Mouse (Mus musculus): ENCODE results near the gene Rnf126. TPM values are rescaled to one million over a fixed set of nuclear protein-coding genes. Genes with fewer than 3 reads are reported as not detected.
A peak's percentile ranks its signal among the peaks of the same experiment; 100 is the strongest.

Rnf126 gene
- 40.5 and 45.9 TPM in 2 replicates for polyA plus RNA-seq (2015; fragmentation: Nextera tagmentation; extraction: Ambion mirVana)

- under 1% methylated on average over 69 of the region's 101 CpGs for WGBS
- Histone ChIP-seq H3K4me2 (replicated peaks; ENCODE audit: low read depth, low read length) (peak within 1 kb of the TSS; percentile 70), H3K27ac (ENCODE audit: low read length) (peak within 1 kb of the TSS; percentile 85), H3K9me3 (ENCODE audit: low read length) (no peaks in the 10 kb centered on the region), H3K27me3 (replicated peaks; ENCODE audit: insufficient read depth, low read length) (no peaks in the 10 kb centered on the region), H3K36me3 (ENCODE audit: insufficient read depth, low read length) (peaks cover 2% of the 10 kb centered on the region; the same call in 1 of the 2 replicates), H3K4me1 (ENCODE audit: insufficient read depth, low read depth, low read length) (peaks cover 8% of the 10 kb centered on the region), H3K9ac (replicated peaks; ENCODE audit: low read depth) (peak within 1 kb of the TSS; percentile 62), H3K4me3 (ENCODE audit: low read depth, low read length) (peak within 1 kb of the TSS; percentile 81)
- no peak for TF ChIP-seq EP300 (IDR thresholded peaks at IDR 0.05)
- no peak for TF ChIP-seq CTCF (IDR thresholded peaks at IDR 0.05)
- peak; percentile 94 for ATAC-seq
- peak; percentile 99 for DNase-seq (ENCODE audit: low spot score)
Observed at GRCm38 (mm10) chr10:79766508-79767325, at the start of gene Rnf126. Gene Rnf126 (minus strand): TSS chr10:79766952.

- Histone ChIP-seq H3K36me3 (ENCODE audit: insufficient read depth, low read length) (no peaks in the 10 kb centered on the region), H3K9ac (replicated peaks; ENCODE audit: low read depth) (no peak overlapping the region), H3K27me3 (replicated peaks; ENCODE audit: insufficient read depth, low read length) (no peaks in the 10 kb centered on the region), H3K9me3 (ENCODE audit: low read length) (no peaks in the 10 kb centered on the region), H3K4me2 (replicated peaks; ENCODE audit: low read depth, low read length) (no peak overlapping the region), H3K27ac (ENCODE audit: low read length) (no peak overlapping the region), H3K4me1 (ENCODE audit: insufficient read depth, low read depth, low read length) (no peaks in the 10 kb centered on the region), H3K4me3 (ENCODE audit: low read depth, low read length) (no peak overlapping the region)
- DNase-seq (ENCODE audit: low spot score) (no peak), ATAC-seq (no peak)
- 84% methylated on average over 12 of the region's 12 CpGs for WGBS
- TF ChIP-seq EP300 (IDR thresholded peaks at IDR 0.05) (no peak), CTCF (IDR thresholded peaks at IDR 0.05) (no peak)
Observed at GRCm38 (mm10) chr10:79815671-79816494, 49.1 kb upstream of the Rnf126 start.

GRCm38 (mm10) chr10:79814271-79814842, 47.6 kb upstream of the Rnf126 start:
- H3K9me3 ChIP-seq (ENCODE audit: low read length) = no peaks in the 10 kb centered on the region
- H3K27me3 ChIP-seq (replicated peaks; ENCODE audit: insufficient read depth, low read length) = no peaks in the 10 kb centered on the region

GRCm38 (mm10) chr10:79811736-79812637, 45.2 kb upstream of the Rnf126 start:
- TF ChIP-seq CTCF (IDR thresholded peaks at IDR 0.05) (peak; percentile 98), EP300 (IDR thresholded peaks at IDR 0.05) (no peak)
- no peak overlapping the region for H3K4me3 ChIP-seq (ENCODE audit: low read depth, low read length)
- no peaks in the 10 kb centered on the region for H3K4me1 ChIP-seq (ENCODE audit: insufficient read depth, low read depth, low read length)
- no peaks in the 10 kb centered on the region for H3K9me3 ChIP-seq (ENCODE audit: low read length)
- ATAC-seq (peak; percentile 46), DNase-seq (ENCODE audit: low spot score) (peak; percentile 58)
- no peak overlapping the region for H3K27ac ChIP-seq (ENCODE audit: low read length)
- no peaks in the 10 kb centered on the region for H3K27me3 ChIP-seq (replicated peaks; ENCODE audit: insufficient read depth, low read length)
- 32% methylated on average over 15 of the region's 15 CpGs for whole genome bisulfite sequencing
- H3K4me2 ChIP-seq (replicated peaks; ENCODE audit: low read depth, low read length) = no peak overlapping the region
- H3K36me3 ChIP-seq (ENCODE audit: insufficient read depth, low read length) = no peaks in the 10 kb centered on the region
- no peak overlapping the region for H3K9ac ChIP-seq (replicated peaks; ENCODE audit: low read depth)

More at GRCm38 (mm10) chr10:79814271-79814842, 47.6 kb upstream of the Rnf126 start:
- WGBS = 84% methylated on average over 5 of the region's 5 CpGs
- no peak overlapping the region for H3K9ac ChIP-seq (replicated peaks; ENCODE audit: low read depth)
- DNase-seq (ENCODE audit: low spot score) (no peak), ATAC-seq (no peak)
- no peak for TF ChIP-seq CTCF (IDR thresholded peaks at IDR 0.05)
- TF ChIP-seq EP300 (IDR thresholded peaks at IDR 0.05) = no peak
- no peak overlapping the region for H3K4me2 ChIP-seq (replicated peaks; ENCODE audit: low read depth, low read length)
- H3K4me3 ChIP-seq (ENCODE audit: low read depth, low read length) = no peak overlapping the region
- no peaks in the 10 kb centered on the region for H3K36me3 ChIP-seq (ENCODE audit: insufficient read depth, low read length)
- H3K4me1 ChIP-seq (ENCODE audit: insufficient read depth, low read depth, low read length) = no peaks in the 10 kb centered on the region
- H3K27ac ChIP-seq (ENCODE audit: low read length) = no peak overlapping the region

- Histone ChIP-seq H3K9ac (replicated peaks; ENCODE audit: low read depth) (no peak overlapping the region), H3K36me3 (ENCODE audit: insufficient read depth, low read length) (no peaks in the 10 kb centered on the region), H3K4me2 (replicated peaks; ENCODE audit: low read depth, low read length) (no peak overlapping the region), H3K27ac (ENCODE audit: low read length) (peak overlapping the region; percentile 59; the same call in 1 of the 2 replicates), H3K9me3 (ENCODE audit: low read length) (no peaks in the 10 kb centered on the region), H3K4me1 (ENCODE audit: insufficient read depth, low read depth, low read length) (no peaks in the 10 kb centered on the region), H3K27me3 (replicated peaks; ENCODE audit: insufficient read depth, low read length) (no peaks in the 10 kb centered on the region), H3K4me3 (ENCODE audit: low read depth, low read length) (no peak overlapping the region)
- TF ChIP-seq EP300 (IDR thresholded peaks at IDR 0.05) = peak; percentile 40; the same call in 1 of the 2 replicates
- no peak for TF ChIP-seq CTCF (IDR thresholded peaks at IDR 0.05)
- DNase-seq (ENCODE audit: low spot score) (peak; percentile 69), ATAC-seq (peak; percentile 67)
- WGBS = 59% methylated on average over 11 of the region's 11 CpGs
Observed at GRCm38 (mm10) chr10:79808728-79809127, 42.0 kb upstream of the Rnf126 start.

All from lung, postnatal 0 days (tissue).